Mouse (Mus musculus) midbrain, embryonic 12.5 days (tissue): ENCODE measurements around the gene Numbl. TPM values are rescaled to one million over a fixed set of nuclear protein-coding genes. Genes with fewer than 3 reads are reported as not detected.

ENCODE experiments used
- ATAC-seq: fragments of 200-750 bp; cut with Nextera tagmentation; 2 replicates; pipeline ENCODE4 v1.8.0; 2017; ENCODE audit warnings: low read depth, moderate TSS enrichment, moderate library complexity; ENCODE audit not compliant: low FRiP score
- H3K27ac ChIP-seq: fragments of 300-500 bp; sonication (generic); replicated peaks from 2 replicates; pipeline ENCODE4 v1.5.1; 2016; ENCODE audit warnings: mild to moderate bottlenecking
- H3K27me3 ChIP-seq: fragments of 300-500 bp; sonication (generic); 2 replicates; pipeline ENCODE4 v1.6.1; 2016; ENCODE audit warnings: mild to moderate bottlenecking
- H3K36me3 ChIP-seq: fragments of 300-500 bp; sonication (generic); 2 replicates; pipeline ENCODE4 v1.6.1; 2016
- H3K4me1 ChIP-seq: fragments of 300-500 bp; sonication (generic); 2 replicates; pipeline ENCODE4 v1.6.1; 2016
- H3K4me2 ChIP-seq: fragments of 300-500 bp; sonication (generic); replicated peaks from 2 replicates; pipeline ENCODE4 v1.6.1; 2016; ENCODE audit warnings: mild to moderate bottlenecking, moderate library complexity
- H3K4me3 ChIP-seq: fragments of 300-500 bp; sonication (generic); 2 replicates; pipeline ENCODE4 v1.5.1; 2016; ENCODE audit warnings: mild to moderate bottlenecking
- H3K9ac ChIP-seq: fragments of 300-500 bp; sonication (generic); replicated peaks from 2 replicates; pipeline ENCODE4 v1.6.1; 2016; ENCODE audit warnings: mild to moderate bottlenecking, moderate library complexity
- H3K9me3 ChIP-seq: fragments of 300-500 bp; sonication (generic); 2 replicates; pipeline ENCODE4 v1.6.1; 2016; ENCODE audit warnings: mild to moderate bottlenecking
- WGBS: fragments of 180-500 bp; shearing (Covaris S2); methylation state at CpG from one replicate; pipeline ENCODE4 v1.1.7; 2016; 5-methylcytosine and 5-hydroxymethylcytosine counted together
- polyA plus RNA-seq: library from polyadenylated mRNA; unstranded; fragments of >200 nt; fragmentation: Nextera tagmentation; extraction: Ambion mirVana; gene quantifications from 2 replicates; pipeline ENCODE4 v1.2.1, GENCODE M21; 2016

The Numbl gene
- 59.8 and 61.2 TPM in 2 replicates for polyA plus RNA-seq

DNA sequence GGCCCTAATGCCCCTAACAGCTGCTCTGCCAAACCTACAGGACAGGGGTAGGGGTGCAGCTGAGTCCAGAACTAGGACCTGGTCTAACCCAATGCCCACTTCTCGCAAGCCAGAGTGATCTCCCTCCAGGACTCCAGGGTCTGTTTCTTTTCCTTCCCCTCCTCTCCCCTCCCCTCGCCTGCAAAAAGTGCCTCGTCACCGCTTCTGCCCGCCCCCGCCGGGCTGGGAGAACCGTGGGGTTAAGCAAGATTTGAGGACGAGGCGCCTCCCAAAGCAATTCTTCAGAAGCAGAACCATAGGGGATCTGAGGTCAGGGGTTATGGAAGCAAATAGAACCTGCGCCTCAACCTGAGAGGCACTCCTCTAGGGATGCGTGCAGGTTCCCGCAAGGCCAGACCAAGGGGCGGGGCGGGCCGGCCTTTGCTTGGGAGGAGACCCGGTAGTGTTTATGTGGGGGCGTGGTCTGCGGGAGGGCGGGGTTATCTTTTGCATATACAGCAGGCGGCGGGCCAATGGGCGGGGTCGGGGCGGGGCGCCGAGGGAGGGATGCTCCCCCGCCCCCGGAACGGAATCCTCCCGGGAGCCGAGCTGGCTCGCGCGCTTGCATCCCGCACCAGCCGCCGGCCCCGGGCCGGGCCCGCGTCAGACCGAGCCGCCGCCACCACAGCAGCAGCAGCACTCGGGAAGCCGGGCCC is at the start of gene Numbl:
TSS of gene Numbl (plus strand) at position 229 of the 695 bp plus-strand sequence.
- peaks cover 15% of the 10 kb centered on the region for H3K36me3 ChIP-seq
- WGBS = 0% methylated on average over 43 of the region's 47 CpGs
- peak within 1 kb of the TSS; percentile 92 for H3K9ac ChIP-seq
- H3K9me3 ChIP-seq = no peaks in the 10 kb centered on the region
- peak within 1 kb of the TSS; percentile 88 for H3K4me2 ChIP-seq
- H3K27ac ChIP-seq = peak within 1 kb of the TSS; percentile 93
- peak; percentile 81 for ATAC-seq
- H3K4me3 ChIP-seq = peak within 1 kb of the TSS; percentile 87
- H3K4me1 ChIP-seq = peaks cover 56% of the 10 kb centered on the region
- H3K27me3 ChIP-seq = no peaks in the 10 kb centered on the region

GRCm38 (mm10) chr7:27212626-27213025 is 45.6 kb upstream of the Numbl start:
- Histone ChIP-seq H3K27ac (no peak overlapping the region), H3K9ac (no peak overlapping the region), H3K4me3 (no peak overlapping the region), H3K4me2 (no peak overlapping the region), H3K36me3 (peaks cover 79% of the 10 kb centered on the region), H3K4me1 (no peaks in the 10 kb centered on the region), H3K27me3 (no peaks in the 10 kb centered on the region), H3K9me3 (no peaks in the 10 kb centered on the region)
- WGBS = 86% methylated on average over 2 of the region's 2 CpGs
- ATAC-seq = no peak

- Histone ChIP-seq H3K9ac (no peak overlapping the region), H3K4me1 (peaks cover 3% of the 10 kb centered on the region; the same call in 1 of the 2 replicates), H3K27me3 (no peaks in the 10 kb centered on the region), H3K9me3 (no peaks in the 10 kb centered on the region), H3K27ac (no peak overlapping the region), H3K4me3 (no peak overlapping the region), H3K36me3 (peaks cover 46% of the 10 kb centered on the region), H3K4me2 (no peak overlapping the region)
- ATAC-seq = no peak
- 85% methylated on average over 7 of the region's 7 CpGs for WGBS
These were observed 39.6 kb upstream of the Numbl start for GRCm38 (mm10) chr7:27218586-27218985.

- Histone ChIP-seq H3K4me3 (no peak overlapping the region), H3K36me3 (peaks cover 37% of the 10 kb centered on the region), H3K27ac (no peak overlapping the region), H3K9ac (no peak overlapping the region), H3K27me3 (no peaks in the 10 kb centered on the region), H3K4me2 (no peak overlapping the region), H3K4me1 (peaks cover 16% of the 10 kb centered on the region), H3K9me3 (no peaks in the 10 kb centered on the region)
- no peak for ATAC-seq
- 86% methylated on average over 11 of the region's 11 CpGs for WGBS
These were observed 38.3 kb upstream of the Numbl start for GRCm38 (mm10) chr7:27219937-27220336.

- no peak overlapping the region for H3K4me2 ChIP-seq
- H3K27ac ChIP-seq = no peak overlapping the region
- ATAC-seq = no peak
- H3K36me3 ChIP-seq = peaks cover 25% of the 10 kb centered on the region
- no peaks in the 10 kb centered on the region for H3K9me3 ChIP-seq
- H3K9ac ChIP-seq = no peak overlapping the region
- WGBS = 88% methylated on average over 6 of the region's 6 CpGs
- peaks cover 36% of the 10 kb centered on the region for H3K4me1 ChIP-seq
- no peaks in the 10 kb centered on the region for H3K27me3 ChIP-seq
- no peak overlapping the region for H3K4me3 ChIP-seq
These were observed 36.3 kb upstream of the Numbl start for GRCm38 (mm10) chr7:27221939-27222338.

DNA sequence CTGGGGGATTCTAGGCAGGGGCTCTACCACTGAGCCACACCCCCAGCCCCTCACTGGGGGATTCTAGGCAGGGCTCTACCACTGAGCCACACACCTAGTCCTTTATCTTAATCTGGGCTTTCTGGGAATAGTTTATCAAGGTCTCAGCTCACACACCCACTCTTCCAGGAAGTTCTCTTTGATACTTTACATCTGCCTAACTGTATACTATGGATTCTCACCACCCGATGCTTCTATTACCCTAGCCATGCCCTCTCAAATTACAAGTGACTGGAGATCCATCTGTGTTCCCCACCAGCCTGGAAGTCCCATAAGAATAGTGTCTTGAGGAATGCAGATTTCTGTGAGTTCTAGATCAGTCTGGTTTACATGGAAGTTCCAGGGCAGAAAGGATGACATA is 35.7 kb upstream of the Numbl start:
- no peak for ATAC-seq

GRCm38 (mm10) chr7:27224877-27225575 is 33.2 kb upstream of the Numbl start:
- Histone ChIP-seq H3K9ac (peak overlapping the region; percentile 43), H3K4me2 (peak overlapping the region; percentile 91), H3K4me3 (peak overlapping the region; percentile 4), H3K27me3 (no peaks in the 10 kb centered on the region), H3K27ac (no peak overlapping the region), H3K4me1 (peaks cover 51% of the 10 kb centered on the region), H3K9me3 (no peaks in the 10 kb centered on the region), H3K36me3 (0 out of 2 replicates have a peak, but pooled peaks cover under 1% of the 10 kb centered on the region)
- 83% methylated on average over 11 of the region's 11 CpGs for WGBS
- no peak for ATAC-seq

More for the DNA sequence above, 35.7 kb upstream of the Numbl start:
- Histone ChIP-seq H3K4me1 (peaks cover 42% of the 10 kb centered on the region), H3K27me3 (no peaks in the 10 kb centered on the region), H3K9me3 (no peaks in the 10 kb centered on the region), H3K9ac (no peak overlapping the region), H3K27ac (no peak overlapping the region), H3K4me3 (no peak overlapping the region), H3K4me2 (no peak overlapping the region), H3K36me3 (peaks cover 19% of the 10 kb centered on the region)
- 85% methylated on average over 1 of the region's 1 CpGs for WGBS

DNA sequence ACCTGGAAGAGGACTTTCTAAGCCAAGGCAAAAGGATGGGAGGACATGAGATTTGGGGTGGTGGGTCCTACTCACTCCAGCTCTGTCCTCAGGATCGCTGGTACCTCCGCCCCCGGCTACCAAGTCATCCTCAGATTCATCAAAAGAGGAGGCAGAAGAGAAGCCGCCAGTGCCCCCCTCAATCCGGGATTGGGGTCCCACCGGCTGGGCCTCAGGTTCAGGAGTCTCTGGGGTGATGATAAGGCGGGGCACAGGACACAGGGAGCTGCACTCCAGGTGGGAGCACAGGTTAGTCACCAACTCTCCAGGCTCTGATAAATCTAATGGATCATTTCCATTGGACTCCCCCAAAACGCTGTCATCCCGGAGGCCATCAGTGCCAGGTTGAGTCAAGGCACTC is 31.0 kb upstream of the Numbl start:
- peak overlapping the region; percentile 72 for H3K4me3 ChIP-seq
- no peak for ATAC-seq
- H3K27me3 ChIP-seq = no peaks in the 10 kb centered on the region
- H3K36me3 ChIP-seq = no peaks in the 10 kb centered on the region
- no peak overlapping the region for H3K27ac ChIP-seq
- no peaks in the 10 kb centered on the region for H3K9me3 ChIP-seq
- H3K9ac ChIP-seq = peak overlapping the region; percentile 85
- WGBS = 26% methylated on average over 9 of the region's 9 CpGs
- peak overlapping the region; percentile 91 for H3K4me2 ChIP-seq
- peaks cover 51% of the 10 kb centered on the region for H3K4me1 ChIP-seq

DNA sequence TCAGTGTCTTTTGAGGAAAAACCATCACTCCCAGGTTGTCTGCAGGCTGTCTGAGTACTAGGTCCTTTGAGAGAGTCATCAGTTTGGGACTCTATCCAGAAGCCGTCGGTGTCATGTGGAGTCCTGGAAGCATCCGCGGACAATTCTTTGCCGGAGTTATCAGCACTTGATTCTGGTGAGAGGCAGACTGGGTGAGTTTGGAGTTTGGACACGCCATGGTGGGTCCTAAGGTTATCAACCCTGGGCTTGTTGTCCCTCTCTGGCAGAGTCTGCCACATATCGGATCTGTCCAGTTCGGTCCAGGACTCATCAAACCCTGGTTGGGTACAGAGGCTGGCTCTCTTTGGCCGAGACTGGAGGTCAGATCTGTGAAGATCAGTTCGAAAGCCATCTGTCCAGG is 30.6 kb upstream of the Numbl start:
- Histone ChIP-seq H3K27me3 (no peaks in the 10 kb centered on the region), H3K9ac (peak overlapping the region; percentile 85), H3K4me3 (peak overlapping the region; percentile 72), H3K36me3 (no peaks in the 10 kb centered on the region), H3K4me1 (peaks cover 55% of the 10 kb centered on the region), H3K27ac (peak overlapping the region; percentile 81), H3K4me2 (peak overlapping the region; percentile 91), H3K9me3 (no peaks in the 10 kb centered on the region)
- WGBS = under 1% methylated on average over 10 of the region's 10 CpGs
- no peak for ATAC-seq

GRCm38 (mm10) chr7:27228281-27228821 is 29.9 kb upstream of the Numbl start, which contains the start of gene Itpkc:
Itpkc (minus strand) TSS chr7:27228661.
- H3K9me3 ChIP-seq = no peaks in the 10 kb centered on the region
- H3K4me3 ChIP-seq = peak within 1 kb of the TSS; percentile 72
- peak; percentile 77 for ATAC-seq
- WGBS = under 1% methylated on average over 47 of the region's 49 CpGs
- H3K27me3 ChIP-seq = no peaks in the 10 kb centered on the region
- H3K27ac ChIP-seq = peak within 1 kb of the TSS; percentile 81
- H3K4me2 ChIP-seq = peak within 1 kb of the TSS; percentile 91
- peak within 1 kb of the TSS; percentile 85 for H3K9ac ChIP-seq
- H3K36me3 ChIP-seq = no peaks in the 10 kb centered on the region
- peaks cover 54% of the 10 kb centered on the region for H3K4me1 ChIP-seq

GRCm38 (mm10) chr7:27228865-27229264 is 29.4 kb upstream of the Numbl start:
- peak overlapping the region; percentile 72 for H3K4me3 ChIP-seq
- no peaks in the 10 kb centered on the region for H3K27me3 ChIP-seq
- no peaks in the 10 kb centered on the region for H3K9me3 ChIP-seq
- ATAC-seq = no peak
- H3K36me3 ChIP-seq = no peaks in the 10 kb centered on the region
- peak overlapping the region; percentile 85 for H3K9ac ChIP-seq
- H3K27ac ChIP-seq = peak overlapping the region; percentile 81
- 15% methylated on average over 6 of the region's 6 CpGs for WGBS
- peak overlapping the region; percentile 91 for H3K4me2 ChIP-seq
- H3K4me1 ChIP-seq = peaks cover 56% of the 10 kb centered on the region

DNA sequence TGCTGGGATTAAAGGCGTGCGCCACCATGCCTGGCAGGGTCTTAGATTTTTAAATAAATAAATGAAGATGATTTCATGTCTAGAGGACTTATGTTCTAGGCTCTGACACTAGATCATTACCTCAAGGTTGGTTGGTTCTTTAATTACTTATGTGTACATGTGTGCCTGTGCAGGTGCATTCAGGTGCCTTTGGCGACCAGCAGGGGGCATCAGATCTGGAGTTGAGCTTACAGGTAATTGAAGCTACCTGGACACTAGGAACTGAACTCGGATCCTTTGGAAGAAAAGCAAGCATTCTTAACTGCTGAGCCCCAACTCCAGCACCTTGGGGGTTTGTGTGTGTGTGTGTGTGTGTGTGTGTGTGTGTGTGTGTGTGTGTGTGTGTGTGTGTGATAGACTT is 27.5 kb upstream of the Numbl start:
- H3K9ac ChIP-seq = no peak overlapping the region
- no peak for ATAC-seq

More for the DNA sequence above, 27.5 kb upstream of the Numbl start:
- Histone ChIP-seq H3K9me3 (no peaks in the 10 kb centered on the region), H3K4me3 (no peak overlapping the region), H3K4me2 (no peak overlapping the region), H3K4me1 (peaks cover 41% of the 10 kb centered on the region), H3K36me3 (no peaks in the 10 kb centered on the region), H3K27me3 (no peaks in the 10 kb centered on the region), H3K27ac (no peak overlapping the region)
- 73% methylated on average over 4 of the region's 4 CpGs for WGBS
